Mouse (Mus musculus) thymus, adult 2 months (tissue): Measurements from ENCODE around the gene Grin2b.

Source experiments
- CTCF ChIP-seq: fragments of 200-500 bp; IDR thresholded peaks from 2 replicates; pipeline ENCODE4 v1.5.1; 2012; ENCODE audit warnings: mild to moderate bottlenecking, control low read depth, low read length, moderate library complexity, borderline replicate concordance; ENCODE audit not compliant: control insufficient read depth, poor library complexity, insufficient read depth; ENCODE audit errors: extremely low read depth
- POLR2A ChIP-seq: fragments of 200-500 bp; IDR thresholded peaks from 2 replicates; pipeline ENCODE4 v1.6.1; 2012; ENCODE audit warnings: mild to moderate bottlenecking, low read length, control low read depth, moderate library complexity; ENCODE audit not compliant: control insufficient read depth, poor library complexity, insufficient read depth; ENCODE audit errors: extremely low read depth

GRCm38 (mm10) chr6:135745606-135746005 lies 427.7 kb downstream of the Grin2b start:
- TF ChIP-seq POLR2A (no peak), CTCF (no peak)
